Mouse (Mus musculus): ENCODE data around the gene Kat6b. TPM values are rescaled to one million over a fixed set of nuclear protein-coding genes. Genes with fewer than 3 reads are reported as not detected.
A peak's percentile ranks its signal among the peaks of the same experiment; 100 is the strongest.

Kat6b gene
- polyA plus RNA-seq, 1 experiment from 2014 or later, result 7.2 TPM

DNA sequence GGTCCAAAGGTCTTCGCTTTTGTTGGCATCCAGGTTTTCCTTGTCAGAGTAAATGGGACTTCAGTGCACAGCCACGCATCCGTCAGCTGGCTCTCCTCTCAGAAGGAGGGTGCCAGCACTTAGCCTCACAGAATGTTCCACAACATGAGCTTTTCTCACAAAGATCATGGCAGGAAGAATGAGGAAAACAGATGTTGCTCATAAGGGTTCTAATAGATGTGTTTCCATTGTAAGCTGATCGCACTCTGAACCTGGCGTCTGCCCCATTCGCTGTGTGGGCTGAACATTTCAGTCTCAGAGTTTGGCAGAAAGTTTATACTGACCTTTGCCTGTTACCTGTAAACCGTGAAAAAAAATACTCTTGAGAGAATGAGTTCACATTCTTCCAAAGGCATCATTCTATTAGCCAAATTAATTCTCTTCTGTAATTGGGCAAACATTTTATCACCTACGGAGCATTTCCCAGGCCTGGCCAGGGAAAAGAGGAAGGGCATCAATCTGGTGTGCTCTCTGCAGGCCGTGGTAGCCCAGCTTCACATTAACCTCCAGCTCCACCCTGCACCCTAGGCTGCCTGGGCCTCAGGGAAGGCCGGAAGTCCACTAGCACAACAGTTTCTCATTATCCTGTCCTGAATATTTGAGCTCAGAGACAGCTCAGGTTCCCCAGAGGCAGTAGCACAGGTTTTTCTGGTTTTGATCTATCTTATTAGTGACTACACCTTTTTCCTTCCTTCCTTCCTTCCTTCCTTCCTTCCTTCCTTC lies 39.3 kb upstream of the Kat6b start:
- peak; percentile 49; the same call in 1 of the 2 replicates for ATAC-seq (replicated peaks; ENCODE audit: low FRiP score, low read depth)
- TF ChIP-seq CTCF (IDR thresholded peaks at IDR 0.05; ENCODE audit: low read depth), result no peak
- Histone ChIP-seq H3K9ac (ENCODE audit: low read depth, low read length) (no peak overlapping the region), H3K9me3 (replicated peaks; ENCODE audit: low read length) (no peaks in the 10 kb centered on the region), H3K4me2 (ENCODE audit: low read length) (no peak overlapping the region), H3K4me1 (replicated peaks; ENCODE audit: insufficient read depth, low read length) (no peaks in the 10 kb centered on the region), H3K27me3 (ENCODE audit: insufficient read depth, low read length) (no peaks in the 10 kb centered on the region), H3K27ac (0 out of 2 replicates have a peak overlapping the region, but pooled peaks have one; percentile 40), H3K4me3 (replicated peaks; ENCODE audit: low read depth, low read length) (no peak overlapping the region), H3K36me3 (ENCODE audit: insufficient read depth, low read length) (no peaks in the 10 kb centered on the region)
- 34% methylated on average over 10 of the region's 10 CpGs for WGBS
- peak; percentile 90 for DNase-seq (ENCODE audit: low spot score)

DNA sequence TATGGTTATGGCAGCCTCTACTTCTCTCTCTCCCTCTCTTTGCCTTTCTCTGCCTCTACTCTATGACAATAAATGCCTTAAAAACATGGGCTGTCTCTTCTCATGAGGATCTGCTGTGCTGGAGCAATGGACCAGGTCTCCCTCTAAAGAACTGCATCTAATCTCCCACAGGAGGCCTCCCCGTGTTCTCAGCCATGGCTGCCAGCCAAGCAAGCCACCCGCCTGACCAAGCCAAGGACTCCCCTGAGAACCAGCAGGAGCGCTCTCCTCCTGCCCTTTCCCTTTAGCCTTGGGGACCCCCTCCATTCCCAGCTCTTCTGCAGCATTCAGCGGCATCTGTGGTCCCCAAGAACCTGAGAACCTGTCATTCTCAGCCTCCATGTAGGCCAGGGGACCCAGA lies 28.7 kb upstream of the Kat6b start:
- TF ChIP-seq CTCF (IDR thresholded peaks at IDR 0.05; ENCODE audit: low read depth), result no peak
- ATAC-seq (replicated peaks; ENCODE audit: low FRiP score, low read depth) (no peak), DNase-seq (ENCODE audit: low spot score) (no peak)
- Histone ChIP-seq H3K4me2 (ENCODE audit: low read length) (no peak overlapping the region), H3K4me1 (replicated peaks; ENCODE audit: insufficient read depth, low read length) (no peaks in the 10 kb centered on the region), H3K9me3 (replicated peaks; ENCODE audit: low read length) (no peaks in the 10 kb centered on the region), H3K36me3 (ENCODE audit: insufficient read depth, low read length) (no peaks in the 10 kb centered on the region), H3K27ac (no peak overlapping the region), H3K27me3 (ENCODE audit: insufficient read depth, low read length) (no peaks in the 10 kb centered on the region), H3K4me3 (replicated peaks; ENCODE audit: low read depth, low read length) (no peak overlapping the region), H3K9ac (ENCODE audit: low read depth, low read length) (no peak overlapping the region)
- 81% methylated on average over 4 of the region's 4 CpGs for WGBS

DNA sequence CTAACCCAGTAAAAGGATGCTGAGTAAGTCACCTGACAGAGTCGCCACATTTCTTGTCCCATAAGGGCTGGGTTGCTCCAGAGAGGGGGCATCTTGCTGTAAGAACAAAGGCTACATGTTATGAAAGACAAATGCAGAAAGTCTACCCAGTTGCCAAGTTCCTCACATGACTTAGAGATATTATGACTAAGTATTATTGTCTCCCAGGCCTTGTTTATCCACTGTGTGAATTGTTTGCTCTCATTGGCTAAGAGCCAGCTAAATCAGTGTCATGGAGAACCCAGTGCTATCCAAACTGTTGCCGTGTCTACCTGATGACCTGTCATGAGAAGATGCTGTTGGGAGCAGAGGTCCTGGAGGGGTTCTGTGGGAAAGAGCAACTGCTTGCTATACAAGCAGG lies 27.3 kb upstream of the Kat6b start:
- DNase-seq (ENCODE audit: low spot score), result no peak
- WGBS, result 79% methylated on average over 2 of the region's 2 CpGs
- Histone ChIP-seq H3K4me1 (replicated peaks; ENCODE audit: insufficient read depth, low read length) (no peaks in the 10 kb centered on the region), H3K36me3 (ENCODE audit: insufficient read depth, low read length) (no peaks in the 10 kb centered on the region), H3K4me3 (replicated peaks; ENCODE audit: low read depth, low read length) (no peak overlapping the region), H3K4me2 (ENCODE audit: low read length) (no peak overlapping the region), H3K27ac (no peak overlapping the region), H3K9ac (ENCODE audit: low read depth, low read length) (no peak overlapping the region), H3K9me3 (replicated peaks; ENCODE audit: low read length) (no peaks in the 10 kb centered on the region), H3K27me3 (ENCODE audit: insufficient read depth, low read length) (no peaks in the 10 kb centered on the region)
- no peak for TF ChIP-seq CTCF (IDR thresholded peaks at IDR 0.05; ENCODE audit: low read depth)
- ATAC-seq (replicated peaks; ENCODE audit: low FRiP score, low read depth), result no peak

DNA sequence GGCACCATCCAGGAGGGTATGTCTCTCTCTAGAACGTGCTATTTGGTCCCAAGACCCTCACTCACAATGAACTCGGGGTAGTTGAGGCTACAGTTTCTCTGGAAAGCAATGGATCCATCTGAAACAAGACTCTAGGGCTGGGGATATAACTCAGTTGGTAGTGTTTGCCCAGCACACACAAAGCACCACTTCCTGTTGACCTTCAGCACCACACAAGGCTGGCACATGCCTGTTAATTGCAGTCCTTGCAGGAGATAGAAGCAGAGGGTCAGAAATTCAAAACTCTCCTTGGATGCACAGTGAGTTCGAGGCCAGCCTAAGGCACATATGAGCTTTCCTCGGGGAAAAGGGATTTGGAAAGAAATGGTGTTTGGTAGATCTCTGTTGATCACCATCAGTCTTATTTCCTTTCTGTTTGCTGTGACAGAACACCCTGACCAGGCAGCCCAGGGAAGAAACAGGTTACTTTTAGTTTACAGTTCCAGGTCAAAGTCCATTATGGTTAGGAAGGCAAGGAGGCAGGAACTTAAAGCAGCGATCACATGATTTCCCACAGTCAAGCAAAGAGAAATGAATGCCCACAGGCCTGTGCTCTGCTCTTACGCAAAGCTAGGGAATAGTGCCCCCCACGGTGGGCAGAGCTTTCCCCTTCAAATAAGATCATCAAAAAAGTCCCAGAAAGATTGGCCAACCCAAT lies 25.4 kb upstream of the Kat6b start:
- no peak overlapping the region for H3K9ac ChIP-seq (ENCODE audit: low read depth, low read length)
- H3K4me3 ChIP-seq (replicated peaks; ENCODE audit: low read depth, low read length), result no peak overlapping the region
- ATAC-seq (replicated peaks; ENCODE audit: low FRiP score, low read depth) (no peak), DNase-seq (ENCODE audit: low spot score) (no peak)
- H3K27me3 ChIP-seq (ENCODE audit: insufficient read depth, low read length), result no peaks in the 10 kb centered on the region
- no peak for TF ChIP-seq CTCF (IDR thresholded peaks at IDR 0.05; ENCODE audit: low read depth)
- H3K36me3 ChIP-seq (ENCODE audit: insufficient read depth, low read length), result no peaks in the 10 kb centered on the region
- H3K27ac ChIP-seq, result no peak overlapping the region
- no peak overlapping the region for H3K4me2 ChIP-seq (ENCODE audit: low read length)
- H3K4me1 ChIP-seq (replicated peaks; ENCODE audit: insufficient read depth, low read length), result no peaks in the 10 kb centered on the region
- 90% methylated on average over 7 of the region's 7 CpGs for WGBS
- H3K9me3 ChIP-seq (replicated peaks; ENCODE audit: low read length), result no peaks in the 10 kb centered on the region

- H3K27ac ChIP-seq, result no peak overlapping the region
- ATAC-seq (replicated peaks; ENCODE audit: low FRiP score, low read depth) (no peak), DNase-seq (ENCODE audit: low spot score) (no peak)
- no peak overlapping the region for H3K4me2 ChIP-seq (ENCODE audit: low read length)
- no peak overlapping the region for H3K4me3 ChIP-seq (replicated peaks; ENCODE audit: low read depth, low read length)
- TF ChIP-seq CTCF (IDR thresholded peaks at IDR 0.05; ENCODE audit: low read depth), result no peak
- no peaks in the 10 kb centered on the region for H3K27me3 ChIP-seq (ENCODE audit: insufficient read depth, low read length)
- no peak overlapping the region for H3K9ac ChIP-seq (ENCODE audit: low read depth, low read length)
- no peaks in the 10 kb centered on the region for H3K4me1 ChIP-seq (replicated peaks; ENCODE audit: insufficient read depth, low read length)
- H3K36me3 ChIP-seq (ENCODE audit: insufficient read depth, low read length), result no peaks in the 10 kb centered on the region
- no peaks in the 10 kb centered on the region for H3K9me3 ChIP-seq (replicated peaks; ENCODE audit: low read length)
Measured at GRCm38 (mm10) chr14:21456526-21456925, 24.7 kb upstream of the Kat6b start.

DNA sequence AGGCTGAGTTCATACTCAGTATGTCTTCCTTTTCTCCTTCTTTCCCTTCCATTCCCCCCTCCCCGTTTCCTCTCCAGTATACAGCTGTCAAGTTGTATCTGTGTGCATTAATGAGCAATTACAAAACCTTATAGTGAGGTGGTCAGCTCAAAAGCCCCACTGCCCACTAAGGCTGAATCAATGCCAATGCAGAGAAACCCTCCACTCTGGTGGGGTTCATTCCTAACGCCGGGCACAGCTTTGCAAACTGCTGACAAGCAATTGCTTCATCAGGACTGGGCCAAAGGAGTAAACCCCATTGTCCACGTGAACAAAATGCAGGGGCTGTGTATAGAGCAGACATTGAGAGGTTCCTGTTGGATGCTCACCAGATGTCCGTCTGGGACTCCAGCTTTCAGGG lies 23.4 kb upstream of the Kat6b start:
- WGBS, result 83% methylated on average over 5 of the region's 5 CpGs
- Histone ChIP-seq H3K4me1 (replicated peaks; ENCODE audit: insufficient read depth, low read length) (no peaks in the 10 kb centered on the region), H3K9me3 (replicated peaks; ENCODE audit: low read length) (no peaks in the 10 kb centered on the region), H3K4me2 (ENCODE audit: low read length) (no peak overlapping the region), H3K9ac (ENCODE audit: low read depth, low read length) (no peak overlapping the region), H3K4me3 (replicated peaks; ENCODE audit: low read depth, low read length) (no peak overlapping the region), H3K27ac (no peak overlapping the region), H3K36me3 (ENCODE audit: insufficient read depth, low read length) (no peaks in the 10 kb centered on the region), H3K27me3 (ENCODE audit: insufficient read depth, low read length) (no peaks in the 10 kb centered on the region)
- TF ChIP-seq CTCF (IDR thresholded peaks at IDR 0.05; ENCODE audit: low read depth), result no peak
- DNase-seq (ENCODE audit: low spot score) (no peak), ATAC-seq (replicated peaks; ENCODE audit: low FRiP score, low read depth) (no peak)

Data from kidney, postnatal 0 days (tissue).